Mouse (Mus musculus) cortical plate, adult 2 months (tissue): Measurements from ENCODE around the gene Trim72. TPM values are rescaled to one million over a fixed set of nuclear protein-coding genes. Genes with fewer than 3 reads are reported as not detected.

Experiments
- H3K27ac ChIP-seq: fragments of 200-500 bp; 2 replicates; pipeline ENCODE4 v1.5.1; 2012; ENCODE audit warnings: low read length, control low read depth, inconsistent platforms; ENCODE audit not compliant: insufficient read depth
- H3K4me1 ChIP-seq: fragments of 200-500 bp; 2 replicates; pipeline ENCODE4 v1.6.1; 2011; ENCODE audit warnings: low read length; ENCODE audit not compliant: control insufficient read depth, insufficient read depth
- H3K4me3 ChIP-seq: fragments of 200-500 bp; 2 replicates; pipeline ENCODE4 v1.5.1; 2011; ENCODE audit warnings: mild to moderate bottlenecking, low read length, control low read depth; ENCODE audit not compliant: insufficient read depth
- CTCF ChIP-seq: fragments of 200-500 bp; IDR thresholded peaks from 2 replicates; pipeline ENCODE4 v1.5.1; 2011; ENCODE audit warnings: mild to moderate bottlenecking, control low read depth, low read length; ENCODE audit not compliant: insufficient read depth; ENCODE audit errors: extremely low read depth
- POLR2A ChIP-seq: fragments of 200-500 bp; IDR thresholded peaks from 2 replicates; pipeline ENCODE4 v1.6.1; 2011; ENCODE audit warnings: mild to moderate bottlenecking, low read length, control low read depth; ENCODE audit not compliant: insufficient read depth; ENCODE audit errors: extremely low read depth
- polyA plus RNA-seq: library from polyadenylated mRNA; depleted of rRNA; stranded (reverse); fragments of >200 nt; gene quantifications from 2 replicates; pipeline ENCODE4 v1.2.3, GENCODE M21; 2012; rRNA removed

Gene Trim72
- polyA plus RNA-seq, 1 experiment = 1.7 TPM

- TF ChIP-seq POLR2A (no peak), CTCF (no peak)
- H3K4me1 ChIP-seq = no peaks in the 10 kb centered on the region
- no peak overlapping the region for H3K27ac ChIP-seq
- no peak overlapping the region for H3K4me3 ChIP-seq
Observed at GRCm38 (mm10) chr7:128048819-128049218, 45.1 kb downstream of the Trim72 start.

- Histone ChIP-seq H3K27ac (no peak overlapping the region), H3K4me3 (no peak overlapping the region), H3K4me1 (no peaks in the 10 kb centered on the region)
- TF ChIP-seq CTCF (no peak), POLR2A (no peak)
Observed at GRCm38 (mm10) chr7:128049254-128049653, 45.5 kb downstream of the Trim72 start.

GRCm38 (mm10) chr7:128050739-128051138 lies 47.0 kb downstream of the Trim72 start:
- Histone ChIP-seq H3K4me1 (no peaks in the 10 kb centered on the region), H3K27ac (no peak overlapping the region), H3K4me3 (no peak overlapping the region)
- TF ChIP-seq CTCF = no peak
- TF ChIP-seq POLR2A = no peak

- Histone ChIP-seq H3K27ac (no peak overlapping the region), H3K4me3 (no peak overlapping the region), H3K4me1 (no peaks in the 10 kb centered on the region)
- TF ChIP-seq POLR2A (no peak), CTCF (no peak)
Observed at GRCm38 (mm10) chr7:128053061-128053460, 49.3 kb downstream of the Trim72 start.

GRCm38 (mm10) chr7:128056917-128057444 lies 53.2 kb downstream of the Trim72 start:
- H3K4me3 ChIP-seq = no peak overlapping the region
- H3K4me1 ChIP-seq = no peaks in the 10 kb centered on the region
- TF ChIP-seq POLR2A (no peak), CTCF (no peak)
- H3K27ac ChIP-seq = no peak overlapping the region

- Histone ChIP-seq H3K4me3 (no peak overlapping the region), H3K27ac (no peak overlapping the region), H3K4me1 (no peaks in the 10 kb centered on the region)
- TF ChIP-seq CTCF (no peak), POLR2A (no peak)
Observed at GRCm38 (mm10) chr7:128057860-128058259, 54.1 kb downstream of the Trim72 start.

GRCm38 (mm10) chr7:128058576-128058975 lies 54.8 kb downstream of the Trim72 start:
- H3K4me1 ChIP-seq = no peaks in the 10 kb centered on the region
- H3K27ac ChIP-seq = no peak overlapping the region
- TF ChIP-seq POLR2A (no peak), CTCF (no peak)
- H3K4me3 ChIP-seq = no peak overlapping the region

GRCm38 (mm10) chr7:128059091-128059490 lies 55.3 kb downstream of the Trim72 start:
- no peak overlapping the region for H3K27ac ChIP-seq
- H3K4me1 ChIP-seq = no peaks in the 10 kb centered on the region
- no peak overlapping the region for H3K4me3 ChIP-seq
- TF ChIP-seq POLR2A (no peak), CTCF (no peak)

Other genes starting within 250 kb of the Trim72 start
- 24.6 and 25.0 TPM in 2 replicates for gene Orai3, start 234.1 kb upstream of the Trim72 start, polyA plus RNA-seq
- gene Setd1a, start 227.3 kb upstream of the Trim72 start, polyA plus RNA-seq = 15.7 and 16.4 TPM in 2 replicates
- gene Gm49388, start 218.3 kb upstream of the Trim72 start, polyA plus RNA-seq = not detected in 2 replicates
- 14.2 and 14.5 TPM in 2 replicates for gene Hsd3b7, start 203.3 kb upstream of the Trim72 start, polyA plus RNA-seq
- gene Stx4a, start 179.7 kb upstream of the Trim72 start, polyA plus RNA-seq = 118 and 122 TPM in 2 replicates
- gene Stx1b, start 179.4 kb upstream of the Trim72 start, polyA plus RNA-seq = 381 and 383 TPM in 2 replicates
- gene Zfp646, start 127.7 kb upstream of the Trim72 start, polyA plus RNA-seq = 14.9 and 15.1 TPM in 2 replicates
- 12.9 and 13.5 TPM in 2 replicates for gene Zfp668, start 127.1 kb upstream of the Trim72 start, polyA plus RNA-seq
- 4.1 and 4.6 TPM in 2 replicates for gene Prss53, start 113.0 kb upstream of the Trim72 start, polyA plus RNA-seq
- gene Gm21974, start 108.5 kb upstream of the Trim72 start, polyA plus RNA-seq = not detected in 2 replicates
- gene Vkorc1, start 108.3 kb upstream of the Trim72 start, polyA plus RNA-seq = 56.8 and 67.0 TPM in 2 replicates
- gene Bckdk, start 99.9 kb upstream of the Trim72 start, polyA plus RNA-seq = 55.7 and 59.2 TPM in 2 replicates
- gene Kat8, start 91.4 kb upstream of the Trim72 start, polyA plus RNA-seq = 39.1 and 44.1 TPM in 2 replicates
- 0.08 and 0.15 TPM in 2 replicates for gene Prss8, start 73.8 kb upstream of the Trim72 start, polyA plus RNA-seq
- gene Prss36, start 57.2 kb upstream of the Trim72 start, polyA plus RNA-seq = 17.0 and 17.9 TPM in 2 replicates
- gene Fus, start 36.5 kb upstream of the Trim72 start, polyA plus RNA-seq = 380 and 408 TPM in 2 replicates
- gene Pycard, start 10.1 kb upstream of the Trim72 start, polyA plus RNA-seq = 8.9 and 10.6 TPM in 2 replicates
- gene Itgam, start 58.7 kb downstream of the Trim72 start, polyA plus RNA-seq = 15.2 and 15.4 TPM in 2 replicates
- 0.02 and 0.10 TPM in 2 replicates for gene Gm49368, start 58.7 kb downstream of the Trim72 start, polyA plus RNA-seq
- gene Itgax, start 125.6 kb downstream of the Trim72 start, polyA plus RNA-seq = 0.21 and 0.23 TPM in 2 replicates
- 0.67 and 0.87 TPM in 2 replicates for gene Itgad, start 150.4 kb downstream of the Trim72 start, polyA plus RNA-seq
- 29.5 and 36.4 TPM in 2 replicates for gene Cox6a2, start 202.4 kb downstream of the Trim72 start, polyA plus RNA-seq
- 12.9 and 13.0 TPM in 2 replicates for gene Armc5, start 233.4 kb downstream of the Trim72 start, polyA plus RNA-seq
- gene 9130023H24Rik, start 234.1 kb downstream of the Trim72 start, polyA plus RNA-seq = 1.9 and 2.4 TPM in 2 replicates
- gene Tgfb1i1, start 242.9 kb downstream of the Trim72 start, polyA plus RNA-seq = 16.4 and 17.6 TPM in 2 replicates